In genomic region chr1:60627367-60627766, GRCm38 (mm10) we compare ENCODE assay signal across 12 mouse cellular contexts.
DNase-seq lines count a peak whose midpoint lies in the region; ATAC-seq lines count a peak whose summit lies in the region.
"Had no signal": no experiment of that assay in that cellular context is flagged by ENCODE, and none has a peak within 500 bp of the region (broad histone marks: within the 10 kb centered on the region; RNA-seq: fewer than 3 reads in every experiment).

No protein-coding gene starts in this region.

- H3K9ac ChIP-seq in forebrain, embryonic 11.5 days (ENCODE audit: low read length) = no peak overlapping the region
- no peak overlapping the region for H3K9ac ChIP-seq in forebrain, embryonic 16.5 days (replicated peaks; ENCODE audit: low read depth, low read length)
- no peak overlapping the region for H3K9ac ChIP-seq in lung, embryonic 16.5 days (ENCODE audit: low read length)
- H3K9ac ChIP-seq: kidney, embryonic 15.5 days had no signal

- no peak overlapping the region for H3K4me2 ChIP-seq in forebrain, embryonic 11.5 days (ENCODE audit: low read depth, low read length, severe bottlenecking)
- no peak overlapping the region for H3K4me2 ChIP-seq in forebrain, embryonic 16.5 days (ENCODE audit: low read length)
- no peak overlapping the region for H3K4me2 ChIP-seq in lung, embryonic 16.5 days (ENCODE audit: low read depth, low read length)
- H3K4me2 ChIP-seq: kidney, embryonic 15.5 days had no signal

- H3K4me3 ChIP-seq in forebrain, embryonic 11.5 days (ENCODE audit: low read depth, low read length) = no peak overlapping the region
- H3K4me3 ChIP-seq in forebrain, embryonic 16.5 days (replicated peaks; ENCODE audit: low read length) = no peak overlapping the region
- no peak overlapping the region for H3K4me3 ChIP-seq in lung, embryonic 16.5 days (ENCODE audit: low read length)
- H3K4me3 ChIP-seq: kidney, embryonic 15.5 days; left cerebral cortex, adult 2 months; myocyte had no signal

- WGBS in forebrain, embryonic 11.5 days = 23% methylated on average over 4 of the region's 4 CpGs
- 25% methylated on average over 4 of the region's 4 CpGs for WGBS in forebrain, embryonic 16.5 days
- 44% methylated on average over 4 of the region's 4 CpGs for WGBS in lung, embryonic 16.5 days

- no peaks in the 10 kb centered on the region for H3K27me3 ChIP-seq in forebrain, embryonic 11.5 days (ENCODE audit: control insufficient read depth, insufficient read depth, low read length)
- H3K27me3 ChIP-seq in forebrain, embryonic 16.5 days (replicated peaks; ENCODE audit: control insufficient read depth, insufficient read depth, low read length) = no peaks in the 10 kb centered on the region
- no peaks in the 10 kb centered on the region for H3K27me3 ChIP-seq in lung, embryonic 16.5 days (ENCODE audit: control insufficient read depth, insufficient read depth, low read depth, low read length)
- H3K27me3 ChIP-seq: kidney, embryonic 15.5 days had no signal

- no peaks in the 10 kb centered on the region for H3K9me3 ChIP-seq in forebrain, embryonic 11.5 days (ENCODE audit: control insufficient read depth, low read length)
- no peaks in the 10 kb centered on the region for H3K9me3 ChIP-seq in forebrain, embryonic 16.5 days (ENCODE audit: control insufficient read depth, low read length)
- H3K9me3 ChIP-seq in lung, embryonic 16.5 days (ENCODE audit: control insufficient read depth, low read length) = no peaks in the 10 kb centered on the region
- H3K9me3 ChIP-seq: kidney, embryonic 15.5 days had no signal

- no peak for DNase-seq in forebrain, embryonic 11.5 days (ENCODE audit: low spot score)
- no peak for DNase-seq in lung, postnatal 14 days
- DNase-seq in natural killer cell, adult 2 months (ENCODE audit: low spot score in 2 of 2) = peak; percentile 5 to 7
- DNase-seq in cerebellum, adult 9-11 months = no peak
- no peak for DNase-seq in right cerebral cortex, adult 2 months (ENCODE audit: low spot score in 2 of 2)
- DNase-seq: gastrocnemius, postnatal 36 days had no signal

- H3K36me3 ChIP-seq in forebrain, embryonic 11.5 days (ENCODE audit: control insufficient read depth, insufficient read depth, low read length) = no peaks in the 10 kb centered on the region
- no peaks in the 10 kb centered on the region for H3K36me3 ChIP-seq in forebrain, embryonic 16.5 days (ENCODE audit: control insufficient read depth, insufficient read depth)
- H3K36me3 ChIP-seq in lung, embryonic 16.5 days (ENCODE audit: control insufficient read depth, insufficient read depth, low read length) = no peaks in the 10 kb centered on the region
- H3K36me3 ChIP-seq: kidney, embryonic 15.5 days had no signal

- ATAC-seq in forebrain, embryonic 11.5 days (replicated peaks; ENCODE audit: low FRiP score) = no peak
- ATAC-seq in forebrain, embryonic 16.5 days = no peak
- peak; percentile 43; the same call in 1 of the 2 replicates for ATAC-seq in lung, embryonic 16.5 days (ENCODE audit: low read depth)
- peak; percentile 91 for ATAC-seq in granulocyte monocyte progenitor cell, adult 5-6 weeks (replicated peaks; ENCODE audit: poor library complexity, severe bottlenecking)

- H3K27ac ChIP-seq in forebrain, embryonic 11.5 days (ENCODE audit: low read depth, low read length) = 0 out of 2 replicates have a peak overlapping the region, but pooled peaks have one; percentile 4
- H3K27ac ChIP-seq in forebrain, embryonic 16.5 days (ENCODE audit: low read length) = no peak overlapping the region
- H3K27ac ChIP-seq in lung, embryonic 16.5 days (ENCODE audit: low read length) = peak overlapping the region; percentile 4; the same call in 1 of the 2 replicates
- H3K27ac ChIP-seq: kidney, embryonic 15.5 days; left cerebral cortex, adult 2 months had no signal

- peaks cover 9% of the 10 kb centered on the region for H3K4me1 ChIP-seq in forebrain, embryonic 11.5 days (replicated peaks; ENCODE audit: control insufficient read depth, insufficient read depth, low read length)
- H3K4me1 ChIP-seq in forebrain, embryonic 16.5 days (replicated peaks; ENCODE audit: control insufficient read depth, insufficient read depth, low read length) = peaks cover 11% of the 10 kb centered on the region
- peaks cover 2% of the 10 kb centered on the region; the same call in 1 of the 2 replicates for H3K4me1 ChIP-seq in lung, embryonic 16.5 days (replicated peaks; ENCODE audit: control insufficient read depth, insufficient read depth, low read length)

Comparison
In these comparisons a context has a peak if more than half of its experiments do, and no peak if none do; other contexts are left out.
1. ATAC-seq: peak in lung, embryonic 16.5 days (single experiment) and granulocyte monocyte progenitor cell, adult 5-6 weeks (single experiment); none in forebrain, embryonic 11.5 days (single experiment) and forebrain, embryonic 16.5 days (single experiment).
2. DNase-seq: peak in natural killer cell, adult 2 months (2 of 2); none in forebrain, embryonic 11.5 days (single experiment), lung, postnatal 14 days (single experiment), cerebellum, adult 9-11 months (single experiment) and right cerebral cortex, adult 2 months (0 of 2).